ENCODE assay signal across 21 mouse cellular contexts in genomic region chr3:52331709-52332108, GRCm38 (mm10).
DNase-seq lines count a peak whose midpoint lies in the region; ATAC-seq lines count a peak whose summit lies in the region.
"Had no signal": no experiment of that assay in that cellular context is flagged by ENCODE, and none has a peak within 500 bp of the region (broad histone marks: within the 10 kb centered on the region; RNA-seq: fewer than 3 reads in every experiment).

No protein-coding gene starts in this region.

- H3K36me3 ChIP-seq in splenic B cell, adult 2 months (ENCODE audit: control insufficient read depth, insufficient read depth, low read length, poor library complexity, severe bottlenecking) = no peaks in the 10 kb centered on the region; the same call in 1 of the 2 replicates
- H3K36me3 ChIP-seq: embryonic facial prominence, embryonic 15.5 days; forebrain, embryonic 10.5 days; heart, embryonic 13.5 days; hindbrain, embryonic 13.5 days; intestine, embryonic 15.5 days had no signal

- ATAC-seq in granulocyte monocyte progenitor cell, adult 5-6 weeks (replicated peaks; ENCODE audit: poor library complexity, severe bottlenecking) = peak; percentile 87
- ATAC-seq: forebrain, embryonic 16.5 days; hindbrain, postnatal 0 days; intestine, embryonic 15.5 days had no signal

- intact Hi-C loops in heart, postnatal 14 days (cut with DNase I) = no loop called here

- peak; percentile 59 for DNase-seq in 416B (ENCODE audit: low read depth)
- peak; percentile 60 for DNase-seq in A20 (ENCODE audit: low read depth, low spot score)
- DNase-seq in splenic B cell, adult 2 months (ENCODE audit: low read depth, low spot score) = peak; percentile 33
- DNase-seq in heart, postnatal 14 days = no peak
- no peak for DNase-seq in gastrocnemius, adult 18-20 months (ENCODE audit: low spot score)
- DNase-seq: adrenal gland, adult 8-10 months; cerebellum, adult 11 months; cerebellum, adult 8-10 months; cerebellum, postnatal 14 days; gastrocnemius, adult 2 months; gastrocnemius, postnatal 25 days; heart, adult 11 months; kidney, adult 18-20 months had no signal

- H3K27me3 ChIP-seq in splenic B cell, adult 2 months (ENCODE audit: control insufficient read depth, insufficient read depth, low read length, poor library complexity, severe bottlenecking) = no peaks in the 10 kb centered on the region
- H3K27me3 ChIP-seq: embryonic facial prominence, embryonic 15.5 days; heart, embryonic 13.5 days; hindbrain, embryonic 13.5 days; intestine, embryonic 15.5 days had no signal

Comparison
In these comparisons a context has a peak if more than half of its experiments do, and no peak if none do; other contexts are left out.
1. DNase-seq: peak in 416B (single experiment), A20 (single experiment) and splenic B cell, adult 2 months (single experiment); none in heart, postnatal 14 days (0 of 2) and gastrocnemius, adult 18-20 months (single experiment).